Mouse (Mus musculus): Measurements from ENCODE around the gene H2afz. TPM values are rescaled to one million over a fixed set of nuclear protein-coding genes. Genes with fewer than 3 reads are reported as not detected.
"Not testable (repeated sequence)": the region's sequence is repeated elsewhere in the genome, so short reads cannot be mapped to it uniquely, and the experiment has no call there.

Gene H2afz
- polyA plus RNA-seq, 1 experiment from 2014 or later: 2,789 TPM

DNA sequence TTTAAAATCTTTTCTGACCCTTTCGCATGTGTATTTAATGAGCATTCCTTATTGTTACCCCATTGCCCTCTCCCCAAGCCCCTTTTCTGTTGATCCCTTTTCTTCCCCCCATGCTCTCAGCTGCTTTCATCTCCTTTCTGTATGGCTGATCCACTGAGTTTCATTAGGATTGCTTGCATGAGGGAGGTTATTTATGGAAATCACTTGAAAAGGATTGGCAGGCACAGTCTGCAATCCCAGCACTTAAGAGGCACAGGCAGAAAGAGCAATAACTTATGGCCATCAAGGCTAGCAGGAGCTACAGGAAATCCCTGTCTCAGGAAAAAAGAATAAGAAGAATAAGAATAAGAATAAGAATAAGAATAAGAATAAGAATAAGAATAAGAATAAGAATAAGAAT is 27.7 kb upstream of the H2afz start:
- H3K4me2 ChIP-seq (replicated peaks; ENCODE audit: low read depth, low read length): no peak overlapping the region
- H3K4me1 ChIP-seq (replicated peaks; ENCODE audit: control insufficient read depth, insufficient read depth, low read length): no peaks in the 10 kb centered on the region
- WGBS: 95% methylated on average over 1 of the region's 1 CpGs
- DNase-seq (ENCODE audit: low spot score): no peak
- no peak overlapping the region for H3K9ac ChIP-seq (ENCODE audit: low read depth, low read length)
- no peaks in the 10 kb centered on the region for H3K36me3 ChIP-seq (ENCODE audit: control insufficient read depth, insufficient read depth, low read length)
- no peak overlapping the region for H3K4me3 ChIP-seq (ENCODE audit: low read depth, low read length)
- ATAC-seq (ENCODE audit: low FRiP score): no peak
- H3K27ac ChIP-seq (ENCODE audit: low read depth, low read length): no peak overlapping the region
- no peaks in the 10 kb centered on the region for H3K27me3 ChIP-seq (ENCODE audit: control insufficient read depth, insufficient read depth, low read length)
- no peaks in the 10 kb centered on the region for H3K9me3 ChIP-seq (ENCODE audit: control insufficient read depth, low read length)

DNA sequence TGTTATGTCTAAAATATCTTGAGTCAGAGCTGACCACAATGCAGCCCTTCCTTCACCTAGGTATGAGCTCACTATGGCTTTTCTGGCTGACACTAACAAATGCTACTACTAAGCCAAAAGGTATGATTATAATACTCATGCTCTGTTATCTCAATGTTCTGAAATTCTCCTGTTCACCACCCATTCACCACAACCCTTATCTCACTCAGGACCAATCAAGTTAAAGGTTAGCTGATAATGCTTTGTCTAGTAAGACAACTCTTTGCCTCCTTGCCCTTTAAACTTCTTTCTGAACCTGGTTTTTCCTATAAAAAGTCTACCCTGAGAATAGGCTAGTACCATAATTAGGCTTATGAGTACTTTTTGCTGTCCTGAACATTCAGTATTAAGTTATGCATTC is 26.1 kb upstream of the H2afz start:
- no peak for DNase-seq (ENCODE audit: low spot score)

DNA sequence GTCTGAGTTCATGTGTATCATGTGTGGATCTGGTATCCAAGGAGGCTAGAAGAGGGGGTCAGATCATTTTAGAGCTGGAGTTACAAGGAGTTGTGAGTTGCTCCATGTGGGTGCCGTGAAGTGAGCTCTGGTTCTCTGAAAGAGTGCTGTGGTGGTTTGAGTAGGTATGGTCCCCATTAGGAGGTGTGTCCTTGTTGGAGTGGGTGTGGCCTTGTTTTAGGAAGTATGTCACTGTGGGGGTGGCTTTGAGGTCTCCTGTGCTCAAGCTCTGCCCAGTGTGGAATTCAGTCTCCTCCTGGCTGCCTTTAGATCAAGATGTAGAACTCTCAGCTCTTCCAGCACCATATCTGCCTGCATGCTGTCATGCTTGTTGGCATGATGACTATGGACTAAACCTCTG is 21.3 kb upstream of the H2afz start:
- H3K4me3 ChIP-seq (ENCODE audit: low read depth, low read length): no peak overlapping the region
- no peaks in the 10 kb centered on the region for H3K4me1 ChIP-seq (replicated peaks; ENCODE audit: control insufficient read depth, insufficient read depth, low read length)
- H3K36me3 ChIP-seq (ENCODE audit: control insufficient read depth, insufficient read depth, low read length): no peaks in the 10 kb centered on the region
- no peak for DNase-seq (ENCODE audit: low spot score)
- H3K27ac ChIP-seq (ENCODE audit: low read depth, low read length): no peak overlapping the region
- no peaks in the 10 kb centered on the region for H3K27me3 ChIP-seq (ENCODE audit: control insufficient read depth, insufficient read depth, low read length)
- WGBS: 84% methylated on average over 1 of the region's 1 CpGs
- H3K9me3 ChIP-seq (ENCODE audit: control insufficient read depth, low read length): no peaks in the 10 kb centered on the region
- no peak overlapping the region for H3K9ac ChIP-seq (ENCODE audit: low read depth, low read length)
- no peak for ATAC-seq (ENCODE audit: low FRiP score)
- no peak overlapping the region for H3K4me2 ChIP-seq (replicated peaks; ENCODE audit: low read depth, low read length)

More for the DNA sequence above, 26.1 kb upstream of the H2afz start:
- H3K4me2 ChIP-seq (replicated peaks; ENCODE audit: low read depth, low read length): no peak overlapping the region
- ATAC-seq (ENCODE audit: low FRiP score): no peak
- H3K4me1 ChIP-seq (replicated peaks; ENCODE audit: control insufficient read depth, insufficient read depth, low read length): no peaks in the 10 kb centered on the region
- no peak overlapping the region for H3K4me3 ChIP-seq (ENCODE audit: low read depth, low read length)
- H3K9me3 ChIP-seq (ENCODE audit: control insufficient read depth, low read length): no peaks in the 10 kb centered on the region
- no peaks in the 10 kb centered on the region for H3K27me3 ChIP-seq (ENCODE audit: control insufficient read depth, insufficient read depth, low read length)
- H3K9ac ChIP-seq (ENCODE audit: low read depth, low read length): no peak overlapping the region
- H3K36me3 ChIP-seq (ENCODE audit: control insufficient read depth, insufficient read depth, low read length): no peaks in the 10 kb centered on the region
- H3K27ac ChIP-seq (ENCODE audit: low read depth, low read length): no peak overlapping the region

DNA sequence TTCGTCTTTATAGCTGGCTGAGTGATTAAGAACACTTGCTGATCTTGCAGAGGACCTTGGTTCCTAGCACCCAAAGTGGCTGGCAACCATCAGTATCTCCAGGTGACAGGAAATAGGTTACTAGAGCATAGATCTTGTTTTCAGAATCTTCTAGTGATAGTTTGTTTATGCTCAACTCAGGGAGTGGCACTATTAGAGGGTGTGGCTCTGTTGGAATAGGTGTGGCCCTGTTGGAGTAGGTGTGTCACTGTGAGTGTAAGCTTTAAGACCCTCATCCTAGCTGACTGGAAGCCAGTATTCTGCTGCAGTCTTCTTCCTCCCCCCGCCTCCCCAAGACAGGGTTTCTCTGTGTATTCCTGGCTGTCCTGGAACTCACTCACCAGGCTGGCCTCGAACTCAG is 20.0 kb upstream of the H2afz start:
- H3K27ac ChIP-seq (ENCODE audit: low read depth, low read length): no peak overlapping the region
- 86% methylated on average over 3 of the region's 3 CpGs for WGBS

DNA sequence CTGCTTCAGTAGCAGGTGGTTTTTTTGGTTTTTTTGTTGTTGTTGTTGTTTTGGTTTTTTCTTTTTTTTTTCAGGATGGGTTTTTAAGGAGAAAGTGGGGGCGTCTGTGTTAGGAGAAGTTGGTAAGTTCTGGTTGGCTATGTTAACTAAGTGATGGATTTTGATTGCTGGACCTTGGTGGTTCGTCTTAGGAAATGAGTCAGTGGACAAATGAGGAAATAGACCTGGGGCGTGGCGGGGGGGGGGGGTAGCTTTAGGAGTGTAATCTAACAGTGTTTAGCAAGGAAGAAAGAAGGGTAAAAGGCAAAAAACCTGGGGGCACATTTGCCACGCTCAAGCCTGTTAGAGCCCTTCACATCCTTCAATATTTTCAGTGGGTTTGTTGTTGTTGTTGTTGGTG is 17.7 kb upstream of the H2afz start:
- no peaks in the 10 kb centered on the region for H3K27me3 ChIP-seq (ENCODE audit: control insufficient read depth, insufficient read depth, low read length)
- 76% methylated on average over 5 of the region's 5 CpGs for WGBS
- no peak overlapping the region for H3K27ac ChIP-seq (ENCODE audit: low read depth, low read length)
- H3K4me3 ChIP-seq (ENCODE audit: low read depth, low read length): no peak overlapping the region
- DNase-seq (ENCODE audit: low spot score) (no peak), ATAC-seq (ENCODE audit: low FRiP score) (no peak)
- no peak overlapping the region for H3K4me2 ChIP-seq (replicated peaks; ENCODE audit: low read depth, low read length)
- H3K9me3 ChIP-seq (ENCODE audit: control insufficient read depth, low read length): no peaks in the 10 kb centered on the region
- H3K4me1 ChIP-seq (replicated peaks; ENCODE audit: control insufficient read depth, insufficient read depth, low read length): no peaks in the 10 kb centered on the region
- H3K9ac ChIP-seq (ENCODE audit: low read depth, low read length): no peak overlapping the region
- H3K36me3 ChIP-seq (ENCODE audit: control insufficient read depth, insufficient read depth, low read length): no peaks in the 10 kb centered on the region

More for the DNA sequence above, 20.0 kb upstream of the H2afz start:
- Histone ChIP-seq H3K9ac (ENCODE audit: low read depth, low read length) (no peak overlapping the region), H3K4me3 (ENCODE audit: low read depth, low read length) (no peak overlapping the region), H3K4me2 (replicated peaks; ENCODE audit: low read depth, low read length) (no peak overlapping the region), H3K27me3 (ENCODE audit: control insufficient read depth, insufficient read depth, low read length) (no peaks in the 10 kb centered on the region), H3K4me1 (replicated peaks; ENCODE audit: control insufficient read depth, insufficient read depth, low read length) (no peaks in the 10 kb centered on the region), H3K36me3 (ENCODE audit: control insufficient read depth, insufficient read depth, low read length) (no peaks in the 10 kb centered on the region), H3K9me3 (ENCODE audit: control insufficient read depth, low read length) (no peaks in the 10 kb centered on the region)
- DNase-seq (ENCODE audit: low spot score) (no peak), ATAC-seq (ENCODE audit: low FRiP score) (no peak)

DNA sequence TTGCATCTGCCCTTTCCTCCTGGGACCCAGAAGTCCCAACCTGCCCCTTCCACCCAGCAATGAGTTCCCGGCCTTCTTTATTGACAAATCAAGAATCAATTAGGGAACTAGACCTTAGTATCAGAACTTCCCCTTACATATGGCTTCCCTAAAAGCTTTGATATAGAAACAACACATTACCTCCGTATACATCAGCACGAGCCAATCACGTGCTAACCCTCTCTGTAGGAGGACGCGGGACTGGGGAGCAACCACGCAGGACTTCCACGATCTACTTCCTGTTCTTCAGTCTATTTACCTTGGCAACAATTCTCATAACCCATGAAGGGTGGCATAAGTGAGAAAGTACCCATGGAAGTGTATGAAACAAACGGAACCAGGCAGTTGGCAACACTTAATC is 15.9 kb upstream of the H2afz start:
- no peak overlapping the region for H3K27ac ChIP-seq (ENCODE audit: low read depth, low read length)
- no peak for ATAC-seq (ENCODE audit: low FRiP score)
- no peak overlapping the region for H3K4me2 ChIP-seq (replicated peaks; ENCODE audit: low read depth, low read length)
- H3K4me1 ChIP-seq (replicated peaks; ENCODE audit: control insufficient read depth, insufficient read depth, low read length): no peaks in the 10 kb centered on the region
- WGBS: 94% methylated on average over 9 of the region's 9 CpGs
- H3K4me3 ChIP-seq (ENCODE audit: low read depth, low read length): no peak overlapping the region
- no peaks in the 10 kb centered on the region for H3K9me3 ChIP-seq (ENCODE audit: control insufficient read depth, low read length)
- H3K9ac ChIP-seq (ENCODE audit: low read depth, low read length): no peak overlapping the region
- no peaks in the 10 kb centered on the region for H3K27me3 ChIP-seq (ENCODE audit: control insufficient read depth, insufficient read depth, low read length)
- no peaks in the 10 kb centered on the region for H3K36me3 ChIP-seq (ENCODE audit: control insufficient read depth, insufficient read depth, low read length)
- no peak for DNase-seq (ENCODE audit: low spot score)

DNA sequence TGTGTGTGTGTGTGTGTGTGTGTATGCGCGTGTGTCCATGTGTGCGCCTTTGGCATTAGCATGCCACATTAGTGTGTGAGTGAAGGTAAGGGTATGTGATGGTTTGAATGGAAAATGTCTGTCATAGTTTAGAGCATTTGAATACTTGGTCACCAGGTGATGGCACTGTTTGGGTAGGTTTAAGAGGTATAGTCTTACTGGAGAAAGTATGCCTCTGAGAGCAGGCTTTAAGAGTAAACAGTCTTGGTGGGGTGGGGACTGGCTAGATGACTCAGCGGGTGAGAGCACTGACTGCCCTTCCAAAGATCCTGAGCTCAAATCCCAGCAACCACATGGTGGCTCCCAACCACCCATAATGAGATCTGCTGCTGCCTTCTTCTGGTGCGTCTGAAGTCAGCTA is 14.6 kb upstream of the H2afz start:
- DNase-seq (ENCODE audit: low spot score): no peak

DNA sequence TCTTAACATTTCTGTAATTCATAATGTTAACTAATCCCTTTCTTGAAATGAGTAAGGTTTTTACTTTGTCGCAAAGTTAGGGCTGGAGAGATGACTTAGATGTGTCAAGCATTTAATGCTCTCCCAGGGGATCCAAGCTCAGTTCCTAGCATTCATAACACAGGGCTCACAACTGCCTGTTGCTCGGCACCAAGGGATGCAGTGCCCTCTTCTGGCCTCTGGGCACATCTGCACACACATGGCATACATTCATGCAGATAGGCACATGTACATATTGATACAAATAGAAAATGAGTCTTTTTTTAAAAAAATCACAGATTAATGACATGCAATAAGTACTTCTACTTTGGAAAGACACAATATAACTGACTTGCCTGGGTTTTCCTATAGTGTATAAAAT is 13.1 kb upstream of the H2afz start:
- Histone ChIP-seq H3K27me3 (ENCODE audit: control insufficient read depth, insufficient read depth, low read length) (no peaks in the 10 kb centered on the region), H3K4me2 (replicated peaks; ENCODE audit: low read depth, low read length) (no peak overlapping the region), H3K27ac (ENCODE audit: low read depth, low read length) (no peak overlapping the region), H3K36me3 (ENCODE audit: control insufficient read depth, insufficient read depth, low read length) (no peaks in the 10 kb centered on the region), H3K9me3 (ENCODE audit: control insufficient read depth, low read length) (no peaks in the 10 kb centered on the region), H3K4me3 (ENCODE audit: low read depth, low read length) (no peak overlapping the region), H3K9ac (ENCODE audit: low read depth, low read length) (no peak overlapping the region), H3K4me1 (replicated peaks; ENCODE audit: control insufficient read depth, insufficient read depth, low read length) (no peaks in the 10 kb centered on the region)
- WGBS: 93% methylated on average over 2 of the region's 2 CpGs
- ATAC-seq (ENCODE audit: low FRiP score): no peak
- DNase-seq (ENCODE audit: low spot score): no peak

More for the DNA sequence above, 14.6 kb upstream of the H2afz start:
- no peak for ATAC-seq (ENCODE audit: low FRiP score)
- Histone ChIP-seq H3K4me1 (replicated peaks; ENCODE audit: control insufficient read depth, insufficient read depth, low read length) (no peaks in the 10 kb centered on the region), H3K4me2 (replicated peaks; ENCODE audit: low read depth, low read length) (no peak overlapping the region), H3K36me3 (ENCODE audit: control insufficient read depth, insufficient read depth, low read length) (no peaks in the 10 kb centered on the region), H3K4me3 (ENCODE audit: low read depth, low read length) (no peak overlapping the region), H3K27ac (ENCODE audit: low read depth, low read length) (no peak overlapping the region), H3K9me3 (ENCODE audit: control insufficient read depth, low read length) (no peaks in the 10 kb centered on the region), H3K9ac (ENCODE audit: low read depth, low read length) (no peak overlapping the region), H3K27me3 (ENCODE audit: control insufficient read depth, insufficient read depth, low read length) (no peaks in the 10 kb centered on the region)
- WGBS: 93% methylated on average over 5 of the region's 5 CpGs

DNA sequence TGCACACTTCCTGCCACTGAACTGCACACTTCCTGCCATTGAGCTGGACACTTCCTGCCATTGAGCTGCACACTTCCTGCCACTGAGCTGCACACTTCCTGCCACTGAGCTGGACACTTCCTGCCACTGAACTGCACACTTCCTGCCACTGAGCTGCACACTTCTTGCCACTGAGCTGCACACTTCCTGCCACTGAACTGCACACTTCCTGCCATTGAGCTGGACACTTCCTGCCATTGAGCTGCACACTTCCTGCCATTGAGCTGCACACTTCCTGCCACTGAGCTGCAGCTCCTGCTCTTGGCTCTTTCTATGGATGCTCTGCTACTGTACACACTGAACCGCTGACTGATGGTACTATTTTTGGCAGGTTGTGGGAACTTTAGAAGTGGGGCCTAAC is 11.3 kb upstream of the H2afz start:
- H3K9me3 ChIP-seq (ENCODE audit: control insufficient read depth, low read length); H3K9ac ChIP-seq (ENCODE audit: low read depth, low read length); ATAC-seq (ENCODE audit: low FRiP score); H3K36me3 ChIP-seq (ENCODE audit: control insufficient read depth, insufficient read depth, low read length); H3K4me3 ChIP-seq (ENCODE audit: low read depth, low read length); DNase-seq (ENCODE audit: low spot score); H3K4me1 ChIP-seq (replicated peaks; ENCODE audit: control insufficient read depth, insufficient read depth, low read length); H3K27ac ChIP-seq (ENCODE audit: low read depth, low read length); H3K4me2 ChIP-seq (replicated peaks; ENCODE audit: low read depth, low read length); H3K27me3 ChIP-seq (ENCODE audit: control insufficient read depth, insufficient read depth, low read length): not testable (repeated sequence)
- 97% methylated on average over 1 of the region's 1 CpGs for WGBS

Measured in hindbrain, embryonic 11.5 days (tissue).